Mouse (Mus musculus) CH12.LX (cell line): Measurements from ENCODE around the gene Abcd3. TPM values are rescaled to one million over a fixed set of nuclear protein-coding genes. Genes with fewer than 3 reads are reported as not detected.

Experiments
- DNase-seq: peaks from one replicate; pipeline ENCODE4 v3.0.0-alpha.2; 2013; ENCODE audit errors: extremely low read depth
- H3K27ac ChIP-seq: 2 replicates; pipeline ENCODE4 v1.5.1; 2012; ENCODE audit warnings: low read depth, mild to moderate bottlenecking, control low read depth, moderate library complexity; ENCODE audit not compliant: insufficient read depth
- H3K27me3 ChIP-seq: replicated peaks from 2 replicates; pipeline ENCODE3; 2012; ENCODE audit warnings: inconsistent platforms
- H3K36me3 ChIP-seq, 2 experiments: replicated peaks in 1 of 2; 2 replicates each; pipeline versions ENCODE3 to v1.6.1; 2012; ENCODE audit warnings: inconsistent platforms in 1 of 2, low read length in 1 of 2, mild to moderate bottlenecking in 1 of 2, mixed read lengths in 1 of 2, moderate library complexity in 1 of 2; ENCODE audit not compliant: control insufficient read depth in 1 of 2, insufficient read depth in 1 of 2
- H3K4me1 ChIP-seq, 2 experiments: 2 replicates each; pipeline ENCODE4 v1.6.1; 2012; ENCODE audit warnings: inconsistent platforms in 1 of 2, moderate library complexity in 1 of 2; ENCODE audit not compliant: insufficient read depth in 2 of 2, control insufficient read depth in 1 of 2
- H3K4me2 ChIP-seq: 2 replicates; pipeline ENCODE4 v1.6.1; 2012; ENCODE audit warnings: low read depth, mild to moderate bottlenecking, control low read depth; ENCODE audit not compliant: poor library complexity, insufficient read depth, severe bottlenecking
- H3K4me3 ChIP-seq, 3 experiments: fragments of 150-350 bp in 1 of 3; sonication (generic) in 1 of 3; replicated peaks in 1 of 3; 2 replicates each; pipeline versions ENCODE3 to v1.5.1; 2011 to 2012; ENCODE audit warnings: low read depth in 2 of 3, low read length in 2 of 3, mild to moderate bottlenecking in 2 of 3, moderate library complexity in 2 of 3, control low read depth in 1 of 3, improper control_type of control experiment in 1 of 3, inconsistent platforms in 1 of 3, mixed read lengths in 1 of 3; ENCODE audit not compliant: poor library complexity in 1 of 3
- H3K79me2 ChIP-seq: replicated peaks from 2 replicates; pipeline ENCODE4 v1.6.1; 2012; ENCODE audit warnings: mild to moderate bottlenecking, moderate library complexity; ENCODE audit not compliant: control insufficient read depth, poor library complexity, insufficient read depth, severe bottlenecking; ENCODE audit errors: extremely low read depth
- H3K9ac ChIP-seq: 2 replicates; pipeline ENCODE4 v1.6.1; 2012; ENCODE audit warnings: low read depth, mild to moderate bottlenecking, control low read depth, moderate library complexity; ENCODE audit not compliant: insufficient read depth
- H3K9me3 ChIP-seq: replicated peaks from 2 replicates; pipeline ENCODE3; 2012; ENCODE audit warnings: low read length, inconsistent platforms, mixed read lengths
- ELF1 ChIP-seq: IDR thresholded peaks from 2 replicates; pipeline ENCODE4 v1.6.1; 2014; ENCODE audit warnings: low read depth, mild to moderate bottlenecking, inconsistent platforms, low read length, improper control_type of control experiment
- EP300 ChIP-seq: IDR thresholded peaks from 2 replicates; pipeline ENCODE4 v1.6.1; 2011; ENCODE audit warnings: low read length, improper control_type of control experiment
- ETS1 ChIP-seq: conservative IDR thresholded peaks from 2 replicates; pipeline ENCODE4 v1.6.1; 2012; ENCODE audit warnings: low read depth, mild to moderate bottlenecking, inconsistent platforms, low read length, improper control_type of control experiment, moderate library complexity
- GABPA ChIP-seq: IDR thresholded peaks from 2 replicates; pipeline ENCODE4 v1.6.1; 2012; ENCODE audit warnings: low read depth, low read length, improper control_type of control experiment, inconsistent platforms; ENCODE audit not compliant: insufficient replicate concordance
- HCFC1 ChIP-seq: IDR thresholded peaks from 2 replicates; pipeline ENCODE4 v1.6.1; 2012; ENCODE audit warnings: low read depth, mild to moderate bottlenecking, inconsistent platforms, low read length, improper control_type of control experiment
- KAT2A ChIP-seq: IDR thresholded peaks from 2 replicates; pipeline ENCODE4 v1.6.1; 2012; ENCODE audit warnings: low read length, improper control_type of control experiment, inconsistent platforms; ENCODE audit not compliant: insufficient replicate concordance
- MAFK ChIP-seq: IDR thresholded peaks from 2 replicates; pipeline ENCODE4 v1.6.1; 2011; ENCODE audit warnings: low read length, improper control_type of control experiment; ENCODE audit not compliant: insufficient replicate concordance
- MAX ChIP-seq: IDR thresholded peaks from 2 replicates; pipeline ENCODE4 v1.6.1; 2011; ENCODE audit warnings: low read length, improper control_type of control experiment
- MXI1 ChIP-seq: IDR thresholded peaks from 2 replicates; pipeline ENCODE4 v1.6.1; 2011; ENCODE audit warnings: mild to moderate bottlenecking, low read depth, low read length, improper control_type of control experiment
- MYC ChIP-seq: IDR thresholded peaks from 2 replicates; pipeline ENCODE4 v1.6.1; 2011; ENCODE audit warnings: low read depth, mild to moderate bottlenecking, improper control_type of control experiment, low read length
- NELFE ChIP-seq: IDR thresholded peaks from 2 replicates; pipeline ENCODE4 v1.6.1; 2011; ENCODE audit warnings: low read depth, low read length, improper control_type of control experiment
- NRF1 ChIP-seq: IDR thresholded peaks from 2 replicates; pipeline ENCODE4 v1.6.1; 2014; ENCODE audit warnings: low read depth, mild to moderate bottlenecking, inconsistent platforms, low read length, improper control_type of control experiment, moderate library complexity
- PAX5 ChIP-seq: IDR thresholded peaks from 2 replicates; pipeline ENCODE4 v1.6.1; 2012; ENCODE audit warnings: low read length, inconsistent platforms, mixed read lengths
- POLR2A ChIP-seq: IDR thresholded peaks from 2 replicates; pipeline ENCODE4 v1.6.1; 2011; ENCODE audit warnings: low read depth, mild to moderate bottlenecking, improper control_type of control experiment, low read length
- RCOR1 ChIP-seq: conservative IDR thresholded peaks from 2 replicates; pipeline ENCODE4 v1.6.1; 2012; ENCODE audit warnings: low read depth, mild to moderate bottlenecking, inconsistent platforms, low read length, improper control_type of control experiment
- SIN3A ChIP-seq: IDR thresholded peaks from 2 replicates; pipeline ENCODE4 v1.6.1; 2012; ENCODE audit warnings: low read length, improper control_type of control experiment, inconsistent platforms
- SMC3 ChIP-seq: IDR thresholded peaks from 2 replicates; pipeline ENCODE4 v1.6.1; 2011; ENCODE audit warnings: low read depth, low read length, improper control_type of control experiment
- TBP ChIP-seq: conservative IDR thresholded peaks from 2 replicates; pipeline ENCODE4 v1.6.1; 2011; ENCODE audit warnings: low read depth, low read length, improper control_type of control experiment
- TCF12 ChIP-seq: IDR thresholded peaks from 2 replicates; pipeline ENCODE4 v1.6.1; 2014; ENCODE audit warnings: low read depth, mild to moderate bottlenecking, inconsistent platforms, low read length, improper control_type of control experiment
- UBTF ChIP-seq: IDR thresholded peaks from 2 replicates; pipeline ENCODE4 v1.6.1; 2012; ENCODE audit warnings: low read depth, mild to moderate bottlenecking, inconsistent platforms, low read length, improper control_type of control experiment, moderate library complexity
- USF1 ChIP-seq: IDR thresholded peaks from 2 replicates; pipeline ENCODE4 v1.6.1; 2014; ENCODE audit warnings: low read depth, mild to moderate bottlenecking, inconsistent platforms, low read length, improper control_type of control experiment
- USF2 ChIP-seq: conservative IDR thresholded peaks from 2 replicates; pipeline ENCODE4 v1.6.1; 2011; ENCODE audit warnings: low read depth, low read length, improper control_type of control experiment
- ZMIZ1 ChIP-seq: IDR thresholded peaks from 2 replicates; pipeline ENCODE4 v1.6.1; 2012; ENCODE audit warnings: low read depth, mild to moderate bottlenecking, inconsistent platforms, low read length, improper control_type of control experiment
- ZNF384 ChIP-seq: IDR thresholded peaks from 2 replicates; pipeline ENCODE4 v1.6.1; 2012; ENCODE audit warnings: low read depth, low read length, improper control_type of control experiment, inconsistent platforms
- dilution Hi-C: fragments of 300-500 bp; cut with MboI; formaldehyde crosslinking; loops from 2 replicates; pipeline ENCODE4 v1.14.3; 2020; ENCODE audit warnings: low sequenced_read_pairs; ENCODE audit not compliant: extremely low pct_unique_long_range_greater_than_20kb, extremely low pct_ligation_motif_present
- in situ Hi-C: fragments of 300-500 bp; cut with MboI; formaldehyde crosslinking; loops from 3 replicates; pipeline ENCODE4 v1.14.3; 2019; ENCODE audit warnings: low sequenced_read_pairs, low pct_ligation_motif_present, low pct_unique_long_range_greater_than_20kb, mixed read lengths
- polyA plus RNA-seq: library from polyadenylated mRNA; unstranded; fragments of >175 nt; gene quantifications from 2 replicates; pipeline ENCODE4 v1.2.1, GENCODE M21; 2012; ENCODE audit warnings: low read depth; ENCODE audit not compliant: insufficient read length
- total RNA-seq, 2 experiments: library from RNA; depleted of rRNA; stranded (reverse); fragments of 300-350 nt in 1 of 2; fragments of >200 nt in 1 of 2; gene quantifications; 2 replicates each; pipeline ENCODE4 v1.2.3; 2012 to 2014

The Abcd3 gene
- total and polyA plus RNA-seq, 3 experiments: 53.5 to 65.9 (median 53.8) TPM

DNA sequence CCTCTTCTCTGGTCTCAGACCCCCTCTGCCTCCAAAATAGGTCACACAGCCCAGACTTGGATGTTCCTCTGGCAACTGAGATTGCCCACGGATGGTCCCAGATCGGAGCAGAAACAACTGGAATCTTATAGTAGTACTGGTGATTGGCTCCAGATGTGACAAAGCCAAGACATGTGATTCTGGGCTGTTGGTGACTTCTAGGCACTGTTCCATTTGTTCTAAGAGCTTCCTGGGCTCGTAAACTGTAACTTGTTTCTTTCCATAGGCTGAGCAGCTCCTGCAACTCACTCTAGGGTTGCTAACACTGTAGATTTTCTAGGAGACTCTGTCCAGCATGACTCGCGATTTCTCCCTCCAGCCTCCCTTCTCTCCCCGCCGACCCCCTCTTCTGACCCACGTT lies 96.4 kb downstream of the Abcd3 start:
- Histone ChIP-seq H3K9me3 (no peaks in the 10 kb centered on the region), H3K4me2 (no peak overlapping the region), H3K4me3 (no peak overlapping the region), H3K4me1 (peaks cover 0 to 25% of the 10 kb centered on the region in 2 experiments; a peak in 2 of 4 replicates), H3K27ac (no peak overlapping the region), H3K79me2 (no peaks in the 10 kb centered on the region), H3K27me3 (no peaks in the 10 kb centered on the region), H3K9ac (no peak overlapping the region), H3K36me3 (no peaks in the 10 kb centered on the region)
- in situ Hi-C loops: loop anchor here (25.0 kb wide), 1 partner anchor 406 kb away; no protein-coding TSS in a partner anchor
- DNase-seq: no peak
- no peak for TF ChIP-seq ELF1
- TF ChIP-seq MAFK: no peak
- TF ChIP-seq SIN3A: no peak
- TF ChIP-seq GABPA: no peak
- TF ChIP-seq HCFC1: no peak
- TF ChIP-seq MYC: no peak
- TF ChIP-seq ETS1: no peak
- TF ChIP-seq TBP: no peak
- no peak for TF ChIP-seq USF2
- no peak for TF ChIP-seq SMC3
- no peak for TF ChIP-seq POLR2A
- TF ChIP-seq ZMIZ1: no peak
- TF ChIP-seq MAX: no peak
- no peak for TF ChIP-seq NRF1
- TF ChIP-seq UBTF: no peak
- no peak for TF ChIP-seq NELFE
- TF ChIP-seq PAX5: no peak
- dilution Hi-C loops: no loop called here

DNA sequence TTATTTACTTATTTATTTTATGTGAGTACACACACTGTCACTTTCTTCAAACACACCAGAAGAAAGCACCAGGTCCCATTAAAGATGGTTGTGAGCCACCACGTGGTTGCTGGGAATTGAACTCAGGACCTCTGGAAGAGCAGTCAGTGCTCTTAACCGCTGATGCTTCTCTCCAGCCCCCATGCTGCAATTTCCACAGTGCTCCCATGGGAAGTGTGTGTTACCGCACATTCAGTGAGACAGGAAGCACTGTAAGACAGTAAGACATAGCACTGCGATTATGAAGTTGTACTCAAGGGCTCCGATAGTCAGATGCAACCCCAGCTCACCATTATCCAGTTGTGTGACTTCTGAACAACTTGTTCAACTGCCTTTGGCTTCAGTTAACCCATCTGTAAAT lies 98.6 kb downstream of the Abcd3 start:
- no peaks in the 10 kb centered on the region for H3K27me3 ChIP-seq
- H3K4me3 ChIP-seq: no peak overlapping the region
- no peaks in the 10 kb centered on the region for H3K36me3 ChIP-seq
- H3K79me2 ChIP-seq: no peaks in the 10 kb centered on the region
- in situ Hi-C loops (loop anchor here (25.0 kb wide), 1 partner anchor 404 kb away; no protein-coding TSS in a partner anchor), dilution Hi-C loops (no loop called here)
- H3K4me2 ChIP-seq: no peak overlapping the region
- no peak overlapping the region for H3K9ac ChIP-seq
- TF ChIP-seq MAFK (no peak), ELF1 (no peak), TBP (no peak), USF1 (no peak), KAT2A (no peak), EP300 (no peak), SMC3 (no peak), HCFC1 (no peak), ZNF384 (no peak), RCOR1 (no peak), ZMIZ1 (no peak), TCF12 (no peak), MXI1 (no peak)
- peaks cover 0 to 8% of the 10 kb centered on the region in 2 experiments; a peak in 2 of 4 replicates for H3K4me1 ChIP-seq
- H3K27ac ChIP-seq: no peak overlapping the region
- H3K9me3 ChIP-seq: no peaks in the 10 kb centered on the region
- no peak for DNase-seq
